Mouse (Mus musculus): ENCODE data around the gene Mlc1.

GRCm38 (mm10) chr15:89000367-89000766, 21.6 kb upstream of the Mlc1 start:
- TF ChIP-seq ZC3H11A (IDR thresholded peaks at IDR 0.05; ENCODE audit: low read depth, low read length): no peak
- no peak for TF ChIP-seq IRF4 (IDR thresholded peaks at IDR 0.05; ENCODE audit: low read depth, low read length)
- TF ChIP-seq HCFC1 (IDR thresholded peaks at IDR 0.05; ENCODE audit: low read depth, low read length): no peak
- TF ChIP-seq CTCF (conservative IDR thresholded peaks at IDR 0.05 in 1 of 2, IDR thresholded peaks at IDR 0.05 in 1 of 2; ENCODE audit: low read depth in 2 of 2, low read length in 2 of 2): no peak

Measured in CH12.LX (cell line).